Mouse (Mus musculus): ENCODE measurements around the gene Ccno. TPM values are rescaled to one million over a fixed set of nuclear protein-coding genes. Genes with fewer than 3 reads are reported as not detected.

Ccno gene
- 60.3 and 104 TPM in 2 replicates for polyA plus RNA-seq (2012; rRNA removed)

GRCm38 (mm10) chr13:112987532-112987943 lies at the start of gene Ccno:
Gene Ccno, plus strand, starts transcription at chr13:112987802.
- DNase-seq (ENCODE audit: low read depth): no peak

- no peak for DNase-seq (ENCODE audit: low read depth)
Measured at GRCm38 (mm10) chr13:112938130-112938529, 49.5 kb upstream of the Ccno start.

- DNase-seq (ENCODE audit: low read depth): no peak
Measured at GRCm38 (mm10) chr13:112941879-112942330, 45.7 kb upstream of the Ccno start.

GRCm38 (mm10) chr13:112945312-112945711 lies 42.3 kb upstream of the Ccno start:
- DNase-seq (ENCODE audit: low read depth): no peak

- DNase-seq (ENCODE audit: low read depth): no peak
Measured at GRCm38 (mm10) chr13:112945900-112946299, 41.7 kb upstream of the Ccno start.

- no peak for DNase-seq (ENCODE audit: low read depth)
Measured at GRCm38 (mm10) chr13:112954067-112954466, 33.5 kb upstream of the Ccno start.

GRCm38 (mm10) chr13:112963081-112963480 lies 24.5 kb upstream of the Ccno start:
- no peak for DNase-seq (ENCODE audit: low read depth)

- DNase-seq (ENCODE audit: low read depth): no peak
Measured at GRCm38 (mm10) chr13:112964421-112964820, 23.2 kb upstream of the Ccno start.

GRCm38 (mm10) chr13:112967267-112967666 lies 20.3 kb upstream of the Ccno start:
- DNase-seq (ENCODE audit: low read depth): no peak

- DNase-seq (ENCODE audit: low read depth): no peak
Measured at GRCm38 (mm10) chr13:112976720-112977119, 10.9 kb upstream of the Ccno start.

- DNase-seq (ENCODE audit: low read depth): no peak
Measured at GRCm38 (mm10) chr13:112985605-112986450, 1.8 kb upstream of the Ccno start.

GRCm38 (mm10) chr13:112986451-112986950 lies 1.1 kb upstream of the Ccno start:
- no peak for DNase-seq (ENCODE audit: low read depth)

- DNase-seq (ENCODE audit: low read depth): no peak
Measured at GRCm38 (mm10) chr13:112987991-112988390, 389 bp downstream of the Ccno start.

- DNase-seq (ENCODE audit: low read depth): no peak
Measured at GRCm38 (mm10) chr13:112988866-112989265, 1.3 kb downstream of the Ccno start.

- no peak for DNase-seq (ENCODE audit: low read depth)
Measured at GRCm38 (mm10) chr13:112989541-112989940, 1.9 kb downstream of the Ccno start.

GRCm38 (mm10) chr13:112990346-112990745 lies 2.7 kb downstream of the Ccno start:
- DNase-seq (ENCODE audit: low read depth): no peak

- DNase-seq (ENCODE audit: low read depth): no peak
Measured at GRCm38 (mm10) chr13:112993531-112994152, 6.0 kb downstream of the Ccno start, which contains the start of gene Mcidas. Gene Mcidas, plus strand, starts transcription at chr13:112993845.

GRCm38 (mm10) chr13:112994191-112994590 lies 6.6 kb downstream of the Ccno start:
- no peak for DNase-seq (ENCODE audit: low read depth)

GRCm38 (mm10) chr13:112996407-112996806 lies 8.8 kb downstream of the Ccno start:
- DNase-seq (ENCODE audit: low read depth): no peak

- no peak for DNase-seq (ENCODE audit: low read depth)
Measured at GRCm38 (mm10) chr13:112997369-112997768, 9.8 kb downstream of the Ccno start.

GRCm38 (mm10) chr13:112998427-112999201 lies 11.0 kb downstream of the Ccno start:
- DNase-seq (ENCODE audit: low read depth): no peak

GRCm38 (mm10) chr13:113000090-113000489 lies 12.5 kb downstream of the Ccno start:
- no peak for DNase-seq (ENCODE audit: low read depth)

Measured in gonadal fat pad, adult 2 months (tissue).